Mouse (Mus musculus) stomach, embryonic 16.5 days (tissue): ENCODE results near the gene Sgip1. TPM values are rescaled to one million over a fixed set of nuclear protein-coding genes. Genes with fewer than 3 reads are reported as not detected.

Source experiments
- ATAC-seq: fragments of 200-750 bp; cut with Nextera tagmentation; 2 replicates; pipeline ENCODE4 v1.8.0; 2017; ENCODE audit warnings: moderate number of reproducible peaks, moderate TSS enrichment; ENCODE audit not compliant: insufficient read depth, low FRiP score
- H3K27ac ChIP-seq: fragments of 300-500 bp; sonication (generic); 2 replicates; pipeline ENCODE4 v1.5.1; 2014; ENCODE audit warnings: low read length
- H3K27me3 ChIP-seq: fragments of 300-500 bp; sonication (generic); 2 replicates; pipeline ENCODE4 v1.6.1; 2014; ENCODE audit warnings: low read length, control low read depth, mixed read lengths; ENCODE audit not compliant: control insufficient read depth, insufficient read depth
- H3K36me3 ChIP-seq: fragments of 300-500 bp; sonication (generic); 2 replicates; pipeline ENCODE4 v1.6.1; 2014; ENCODE audit warnings: low read length; ENCODE audit not compliant: control insufficient read depth, insufficient read depth
- H3K4me1 ChIP-seq: fragments of 300-500 bp; sonication (generic); 2 replicates; pipeline ENCODE4 v1.6.1; 2014; ENCODE audit warnings: low read length, control low read depth, mixed read lengths; ENCODE audit not compliant: control insufficient read depth, insufficient read depth
- H3K4me2 ChIP-seq: fragments of 300-500 bp; sonication (generic); 2 replicates; pipeline ENCODE4 v1.6.1; 2014; ENCODE audit warnings: low read depth, low read length, mixed read lengths
- H3K4me3 ChIP-seq: fragments of 300-500 bp; sonication (generic); replicated peaks from 2 replicates; pipeline ENCODE4 v1.5.1; 2014; ENCODE audit warnings: mild to moderate bottlenecking, low read length
- H3K9ac ChIP-seq: fragments of 300-500 bp; sonication (generic); 2 replicates; pipeline ENCODE4 v1.6.1; 2014; ENCODE audit warnings: low read length
- H3K9me3 ChIP-seq: fragments of 300-500 bp; sonication (generic); replicated peaks from 2 replicates; pipeline ENCODE4 v1.6.1; 2016; ENCODE audit warnings: low read length, control low read depth; ENCODE audit not compliant: control insufficient read depth
- WGBS: fragments of 180-500 bp; shearing (Covaris S2); extraction: QIAGEN DNeasy Blood & Tissue Kit; methylation state at CpG from one replicate; pipeline ENCODE4 v1.1.7; 2014; 5-methylcytosine and 5-hydroxymethylcytosine counted together
- polyA plus RNA-seq: library from polyadenylated mRNA; unstranded; fragments of >200 nt; fragmentation: Nextera tagmentation; extraction: Ambion mirVana; gene quantifications from 2 replicates; pipeline ENCODE4 v1.2.1, GENCODE M21; 2015

Gene Sgip1
- polyA plus RNA-seq, 1 experiment from 2014 or later, result 7.9 TPM

DNA sequence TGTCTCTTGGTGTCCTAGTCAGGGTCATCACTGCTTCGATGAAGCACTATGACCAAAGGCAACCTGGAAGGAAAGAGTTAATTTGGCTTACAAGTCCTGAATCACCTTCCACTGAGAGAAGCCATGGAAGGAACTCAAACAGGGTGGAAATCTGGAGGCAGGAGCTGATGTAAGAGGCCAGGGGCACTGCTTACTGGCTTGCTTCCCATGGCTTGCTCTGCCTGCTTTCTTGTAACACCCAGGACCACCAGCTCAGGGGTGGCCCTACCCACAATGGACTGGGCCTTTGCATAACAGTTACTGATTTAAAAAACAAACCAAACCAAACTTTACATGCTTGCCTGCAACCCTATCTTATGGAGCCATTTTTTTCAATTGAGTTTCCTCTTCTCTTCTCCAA is 177.1 kb downstream of the Sgip1 start:
- WGBS, result 97% methylated on average over 1 of the region's 1 CpGs

DNA sequence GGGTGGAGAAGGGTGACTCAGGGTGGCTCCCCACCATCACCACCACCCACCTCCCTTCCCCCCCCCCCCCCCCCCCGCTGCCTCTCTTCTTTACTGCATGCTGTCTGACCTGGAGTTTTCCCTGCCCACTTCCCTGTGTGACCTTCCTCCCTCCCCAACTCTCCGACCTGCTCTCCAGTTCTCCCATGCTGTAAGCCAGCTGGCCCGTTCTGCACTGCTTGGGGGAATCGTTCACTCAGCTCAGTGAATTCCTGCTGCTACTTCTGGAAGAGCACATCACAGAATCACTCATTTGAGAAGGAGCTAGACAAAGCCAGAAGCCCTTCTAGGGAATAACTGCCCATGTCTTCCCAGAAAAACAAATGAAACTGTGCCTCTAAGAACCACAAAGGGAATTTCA is 188.4 kb downstream of the Sgip1 start:
- H3K36me3 ChIP-seq, result no peaks in the 10 kb centered on the region
- H3K4me2 ChIP-seq, result no peak overlapping the region
- H3K27me3 ChIP-seq, result no peaks in the 10 kb centered on the region
- H3K27ac ChIP-seq, result no peak overlapping the region
- H3K9ac ChIP-seq, result no peak overlapping the region
- WGBS, result 50% methylated on average over 3 of the region's 4 CpGs
- no peak overlapping the region for H3K4me3 ChIP-seq
- ATAC-seq, result no peak
- H3K4me1 ChIP-seq, result no peaks in the 10 kb centered on the region
- no peaks in the 10 kb centered on the region for H3K9me3 ChIP-seq

More for the DNA sequence above, 177.1 kb downstream of the Sgip1 start:
- Histone ChIP-seq H3K9ac (no peak overlapping the region), H3K27ac (no peak overlapping the region), H3K4me2 (no peak overlapping the region), H3K36me3 (no peaks in the 10 kb centered on the region), H3K27me3 (no peaks in the 10 kb centered on the region), H3K9me3 (no peaks in the 10 kb centered on the region), H3K4me1 (no peaks in the 10 kb centered on the region), H3K4me3 (no peak overlapping the region)
- ATAC-seq, result no peak

DNA sequence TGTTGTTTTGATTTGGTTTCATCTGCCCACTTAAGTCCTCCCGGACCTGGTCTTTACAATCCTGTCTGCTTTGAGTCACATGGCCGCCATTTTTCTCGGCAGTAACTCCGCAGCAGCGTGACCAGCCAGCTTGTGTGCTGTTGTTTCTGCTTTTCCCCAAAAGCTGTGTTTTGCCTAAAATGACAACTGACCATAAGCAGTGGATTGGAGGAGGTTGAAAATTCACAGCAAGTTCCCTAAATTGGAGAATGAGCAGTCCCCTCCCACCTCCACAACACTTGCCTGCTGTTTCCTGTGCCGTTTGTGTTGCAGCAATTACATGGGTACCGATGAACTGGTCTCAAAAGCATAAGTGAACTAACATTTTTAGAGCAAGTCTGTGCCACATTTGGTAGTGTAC is 189.6 kb downstream of the Sgip1 start:
- no peaks in the 10 kb centered on the region for H3K36me3 ChIP-seq
- no peak overlapping the region for H3K9ac ChIP-seq
- H3K27ac ChIP-seq, result no peak overlapping the region
- no peak for ATAC-seq
- 80% methylated on average over 7 of the region's 7 CpGs for WGBS
- no peaks in the 10 kb centered on the region for H3K9me3 ChIP-seq
- no peaks in the 10 kb centered on the region for H3K4me1 ChIP-seq
- H3K4me3 ChIP-seq, result no peak overlapping the region
- H3K4me2 ChIP-seq, result no peak overlapping the region
- no peaks in the 10 kb centered on the region for H3K27me3 ChIP-seq

DNA sequence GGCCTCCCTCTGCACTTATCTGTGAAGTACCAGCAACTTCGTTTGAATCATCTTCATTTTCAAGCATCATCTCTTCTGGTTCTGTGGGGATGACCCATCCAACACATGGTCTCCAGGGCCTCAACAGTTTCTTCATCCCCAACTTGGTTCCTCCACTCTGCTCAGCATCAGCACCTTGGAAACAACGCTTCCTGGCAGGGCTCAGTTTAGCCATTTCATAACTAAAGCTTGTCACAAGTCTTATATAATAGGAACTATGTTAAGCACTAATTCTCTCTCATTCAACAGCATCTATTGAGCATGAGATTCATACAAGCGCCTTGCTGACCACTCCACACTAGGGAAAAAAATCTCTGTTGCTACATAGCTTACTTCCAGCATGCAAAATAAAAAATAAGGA is 199.2 kb downstream of the Sgip1 start:
- no peak overlapping the region for H3K9ac ChIP-seq
- no peak overlapping the region for H3K4me2 ChIP-seq
- ATAC-seq, result no peak
- H3K27ac ChIP-seq, result no peak overlapping the region
- H3K9me3 ChIP-seq, result no peaks in the 10 kb centered on the region
- H3K4me1 ChIP-seq, result no peaks in the 10 kb centered on the region
- no peaks in the 10 kb centered on the region for H3K27me3 ChIP-seq
- H3K4me3 ChIP-seq, result no peak overlapping the region
- H3K36me3 ChIP-seq, result no peaks in the 10 kb centered on the region
- 73% methylated on average over 3 of the region's 3 CpGs for WGBS

DNA sequence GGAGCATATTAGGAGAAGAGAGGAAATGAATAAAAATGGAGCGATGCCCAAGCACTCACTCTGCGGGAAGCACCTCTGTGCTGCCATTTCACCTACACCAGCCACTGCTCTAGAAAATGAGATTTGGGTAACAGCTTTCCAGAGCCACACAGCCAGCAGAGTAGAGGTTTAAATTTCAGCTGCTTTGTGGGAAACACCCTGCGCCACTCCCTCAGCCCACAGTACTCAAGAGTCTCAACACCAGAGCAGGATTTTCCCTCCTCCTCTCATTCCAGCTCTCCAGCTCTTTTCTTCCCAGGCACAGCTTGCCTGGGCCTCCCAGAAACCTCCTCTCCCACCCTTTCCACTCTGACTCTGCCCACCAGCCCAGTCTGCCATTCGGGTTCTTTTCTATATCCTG is 199.6 kb downstream of the Sgip1 start:
- H3K27me3 ChIP-seq, result no peaks in the 10 kb centered on the region
- H3K27ac ChIP-seq, result no peak overlapping the region
- no peak for ATAC-seq
- no peak overlapping the region for H3K4me3 ChIP-seq
- no peaks in the 10 kb centered on the region for H3K4me1 ChIP-seq
- no peak overlapping the region for H3K9ac ChIP-seq
- no peaks in the 10 kb centered on the region for H3K36me3 ChIP-seq
- no peak overlapping the region for H3K4me2 ChIP-seq
- no peaks in the 10 kb centered on the region for H3K9me3 ChIP-seq
- WGBS, result 79% methylated on average over 4 of the region's 4 CpGs

DNA sequence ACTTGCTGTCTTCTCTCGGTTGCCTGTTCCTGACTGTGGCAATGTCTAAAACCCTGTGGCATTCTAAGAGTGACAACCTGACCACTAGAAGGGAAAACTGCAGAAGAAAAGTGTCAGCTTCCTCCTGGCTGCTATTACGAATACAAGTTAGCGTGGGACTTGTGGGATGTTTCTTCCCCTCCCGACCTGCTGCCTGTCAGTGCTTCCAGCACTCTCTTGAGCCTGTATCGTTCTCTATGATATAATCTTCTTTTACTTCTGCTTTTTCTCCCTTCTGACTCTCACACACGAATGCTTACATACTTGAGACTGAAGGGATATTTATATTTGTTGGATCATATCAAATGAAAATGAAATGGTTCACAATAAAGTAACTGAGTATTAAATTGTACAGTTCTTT is 203.2 kb downstream of the Sgip1 start:
- Histone ChIP-seq H3K27ac (no peak overlapping the region), H3K36me3 (no peaks in the 10 kb centered on the region), H3K9me3 (no peaks in the 10 kb centered on the region), H3K9ac (no peak overlapping the region), H3K4me1 (no peaks in the 10 kb centered on the region), H3K4me2 (no peak overlapping the region), H3K4me3 (no peak overlapping the region), H3K27me3 (no peaks in the 10 kb centered on the region)
- no peak for ATAC-seq
- WGBS, result 57% methylated on average over 6 of the region's 6 CpGs

DNA sequence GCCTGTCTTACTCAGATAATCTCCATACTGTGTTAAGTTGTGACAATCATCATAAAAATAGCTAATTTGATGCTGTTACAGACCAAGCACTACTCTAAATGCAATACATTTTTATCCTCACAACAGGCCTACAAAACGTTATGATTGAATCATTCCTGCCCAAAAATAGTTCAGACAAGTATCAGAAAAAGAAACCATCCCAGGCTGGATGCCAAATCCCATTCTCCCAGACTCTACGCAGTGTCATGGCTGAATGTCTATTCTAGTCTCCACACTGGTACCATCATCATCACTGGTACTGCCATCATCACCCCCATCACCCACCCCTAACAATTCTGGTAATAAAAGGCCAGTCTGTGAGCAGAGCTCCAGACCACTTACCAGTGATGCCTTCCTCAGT is 211.4 kb downstream of the Sgip1 start:
- 66% methylated on average over 2 of the region's 2 CpGs for WGBS
- Histone ChIP-seq H3K9me3 (no peaks in the 10 kb centered on the region), H3K27me3 (no peaks in the 10 kb centered on the region), H3K9ac (no peak overlapping the region), H3K4me1 (0 out of 2 replicates have a peak, but pooled peaks cover 4% of the 10 kb centered on the region), H3K36me3 (no peaks in the 10 kb centered on the region), H3K4me3 (no peak overlapping the region), H3K27ac (no peak overlapping the region), H3K4me2 (no peak overlapping the region)
- no peak for ATAC-seq

DNA sequence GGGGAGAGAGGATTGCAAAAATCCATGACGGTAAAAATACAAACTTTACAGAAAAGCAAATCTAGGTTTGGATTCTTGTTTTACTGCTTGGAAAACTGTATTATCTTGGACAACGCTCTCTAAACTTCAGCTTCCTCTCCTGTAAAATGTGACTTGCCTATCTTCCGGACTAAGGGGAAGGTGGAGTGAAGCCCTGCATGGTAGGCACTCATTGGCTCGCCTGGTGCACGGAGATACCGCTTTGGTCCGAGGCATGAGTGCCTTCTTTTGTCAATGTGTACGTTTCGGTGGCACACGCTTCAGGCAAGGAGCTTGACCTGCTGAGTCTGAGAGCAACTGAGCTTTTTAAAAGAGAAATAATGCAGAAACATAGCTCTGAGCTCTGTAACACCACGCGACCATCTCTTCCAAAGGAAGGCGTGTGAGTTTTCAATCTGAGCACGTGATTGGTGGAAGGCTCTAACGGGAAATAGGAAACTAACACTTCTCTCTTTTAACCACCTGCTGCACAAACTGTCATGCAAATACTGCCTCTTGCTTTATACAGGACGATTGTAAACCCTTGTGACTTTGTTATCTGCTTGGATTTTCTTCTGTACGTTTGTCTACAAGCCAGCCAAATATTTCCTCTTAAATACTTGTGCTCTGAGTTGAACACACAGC is 214.3 kb downstream of the Sgip1 start:
- ATAC-seq, result no peak
- H3K27ac ChIP-seq, result no peak overlapping the region
- no peak overlapping the region for H3K9ac ChIP-seq
- H3K27me3 ChIP-seq, result no peaks in the 10 kb centered on the region
- WGBS, result 64% methylated on average over 17 of the region's 17 CpGs
- H3K4me3 ChIP-seq, result no peak overlapping the region
- H3K36me3 ChIP-seq, result no peaks in the 10 kb centered on the region
- no peaks in the 10 kb centered on the region for H3K9me3 ChIP-seq
- 0 out of 2 replicates have a peak, but pooled peaks cover 4% of the 10 kb centered on the region for H3K4me1 ChIP-seq
- H3K4me2 ChIP-seq, result no peak overlapping the region

DNA sequence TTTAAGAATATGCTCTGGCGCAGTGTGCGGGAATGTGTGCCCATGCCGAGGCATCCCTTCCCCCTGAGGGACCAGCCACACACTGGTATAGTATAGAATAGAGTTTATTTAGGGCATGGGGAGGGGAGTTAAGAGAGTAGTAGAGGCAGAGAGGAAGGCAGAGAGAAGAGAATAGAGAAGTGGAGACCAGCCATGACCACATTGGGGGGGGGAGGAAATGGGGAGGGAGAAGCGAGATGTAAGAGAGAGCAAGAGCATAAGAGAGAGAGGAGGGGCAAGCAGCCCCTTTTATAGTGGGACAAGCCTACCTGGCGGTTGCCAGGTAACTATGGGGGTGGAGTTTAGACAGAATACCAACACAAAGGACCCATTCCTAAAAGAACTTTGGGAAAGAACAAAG is 218.3 kb downstream of the Sgip1 start:
- ATAC-seq, result no peak
- H3K9me3 ChIP-seq, result no peaks in the 10 kb centered on the region
- no peak overlapping the region for H3K4me2 ChIP-seq
- H3K4me1 ChIP-seq, result 0 out of 2 replicates have a peak, but pooled peaks cover 4% of the 10 kb centered on the region
- H3K27me3 ChIP-seq, result no peaks in the 10 kb centered on the region
- no peak overlapping the region for H3K27ac ChIP-seq
- 86% methylated on average over 5 of the region's 5 CpGs for WGBS
- H3K4me3 ChIP-seq, result no peak overlapping the region
- no peaks in the 10 kb centered on the region for H3K36me3 ChIP-seq
- no peak overlapping the region for H3K9ac ChIP-seq
